Mouse (Mus musculus) gastrocnemius, postnatal 10 days (tissue): ENCODE measurements around the gene Itpkc. TPM values are rescaled to one million over a fixed set of nuclear protein-coding genes. Genes with fewer than 3 reads are reported as not detected.

ENCODE experiments used
- DNase-seq: peaks from one replicate; pipeline ENCODE4 v3.0.0; 2021; ENCODE audit warnings: mixed read lengths
- microRNA-seq, 2 experiments: library from miRNA; unstranded; fragments of <30 nt; microRNA quantifications; one replicate each; pipeline ENCODE4 v1.2.0; 2021
- total RNA-seq, 2 experiments: library from RNA; stranded (reverse); gene quantifications; 2 replicates each; pipeline ENCODE4 v1.2.3; 2021

The Itpkc gene
- total RNA-seq, 2 experiments from 2014 or later, result 4.3 to 6.3 TPM

GRCm38 (mm10) chr7:27164112-27164947, 64.1 kb downstream of the Itpkc start:
- no peak for DNase-seq

DNA sequence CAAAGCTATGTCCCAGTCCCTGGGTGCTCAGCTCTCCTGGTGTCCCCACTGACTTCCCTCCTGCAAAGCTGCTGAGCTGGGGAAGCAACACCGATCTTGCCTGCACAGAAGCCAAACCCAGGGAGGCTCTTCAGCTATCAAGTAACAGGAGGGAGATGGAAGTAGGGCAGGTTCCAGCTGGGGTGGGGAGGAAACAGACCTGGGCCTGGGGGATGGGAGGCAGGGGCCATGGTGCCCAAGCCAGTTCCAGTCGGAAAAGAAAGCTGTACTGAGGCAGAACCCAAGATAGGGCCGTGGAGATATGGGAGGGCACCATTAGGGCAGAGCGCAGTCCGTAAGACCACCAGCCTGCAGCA, 65.0 kb downstream of the Itpkc start:
- DNase-seq, result no peak

DNA sequence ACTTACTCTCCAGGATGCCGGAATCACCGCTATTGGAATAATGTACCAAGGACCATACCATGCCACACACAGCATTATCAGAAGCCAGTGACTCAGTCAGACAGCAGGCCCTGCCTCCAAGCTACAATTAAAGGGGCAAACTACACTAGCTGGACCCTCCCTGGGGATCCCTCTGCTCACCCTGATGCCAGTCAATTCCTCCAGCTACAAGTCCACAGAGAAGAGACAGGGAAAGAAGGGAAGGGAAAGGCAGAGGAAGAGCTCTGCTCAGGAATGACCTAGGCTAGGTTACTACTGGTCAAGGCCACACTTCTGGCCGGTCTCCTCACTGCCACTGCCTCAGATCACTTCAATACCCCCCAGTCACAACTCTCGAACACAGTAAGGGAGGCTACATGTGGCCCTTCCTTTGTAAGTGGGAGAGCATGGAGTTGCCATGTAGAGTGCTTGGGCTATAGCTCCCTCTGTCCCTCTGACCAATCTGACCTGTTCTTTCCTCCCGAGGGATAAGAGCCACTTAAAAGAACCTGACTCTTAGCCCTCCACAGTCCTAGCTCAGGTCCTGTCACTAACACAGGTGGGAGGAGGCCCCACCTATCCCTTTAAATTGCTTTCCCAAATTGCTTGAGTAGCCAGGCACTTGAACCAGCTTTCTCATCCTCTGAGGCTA, 65.5 kb downstream of the Itpkc start:
- no peak for DNase-seq

DNA sequence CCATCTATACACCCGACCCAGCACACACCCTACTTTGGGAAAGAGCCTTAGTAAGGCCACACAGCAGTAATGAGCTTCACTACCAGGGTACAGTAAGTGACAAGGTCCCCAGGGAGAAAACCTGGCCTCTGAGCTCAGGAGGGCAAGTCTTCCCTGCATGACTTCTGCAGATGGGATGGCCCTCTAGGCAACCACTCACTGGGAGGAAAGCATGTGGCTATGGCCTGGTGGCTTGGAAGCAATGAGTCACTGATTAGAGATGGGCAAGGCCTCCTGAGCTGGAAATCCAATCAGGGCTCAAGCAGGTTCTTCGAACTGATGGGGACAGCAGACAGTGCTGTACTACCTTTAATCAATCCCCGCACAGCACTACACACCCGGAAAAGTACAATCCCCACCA, 66.7 kb downstream of the Itpkc start:
- no peak for DNase-seq

DNA sequence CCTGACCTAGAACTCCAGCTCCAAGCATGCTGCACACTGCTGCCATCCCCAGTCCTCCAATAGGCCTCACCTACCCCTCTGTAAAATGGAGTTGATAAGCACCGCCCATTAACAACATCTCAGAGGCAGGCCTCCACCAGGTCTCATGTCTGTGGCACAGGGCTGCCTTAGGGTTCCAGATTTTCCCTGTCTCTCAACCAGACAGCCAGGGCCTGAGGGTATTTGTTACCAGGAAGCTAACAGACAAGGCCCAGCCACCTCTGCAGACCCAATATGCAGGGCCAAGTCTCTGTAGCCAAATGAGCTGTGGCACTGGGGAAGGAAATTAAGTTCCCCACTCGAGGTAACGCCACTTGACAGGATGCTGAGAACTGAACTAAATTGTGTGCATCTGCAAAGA, 67.5 kb downstream of the Itpkc start:
- no peak for DNase-seq

DNA sequence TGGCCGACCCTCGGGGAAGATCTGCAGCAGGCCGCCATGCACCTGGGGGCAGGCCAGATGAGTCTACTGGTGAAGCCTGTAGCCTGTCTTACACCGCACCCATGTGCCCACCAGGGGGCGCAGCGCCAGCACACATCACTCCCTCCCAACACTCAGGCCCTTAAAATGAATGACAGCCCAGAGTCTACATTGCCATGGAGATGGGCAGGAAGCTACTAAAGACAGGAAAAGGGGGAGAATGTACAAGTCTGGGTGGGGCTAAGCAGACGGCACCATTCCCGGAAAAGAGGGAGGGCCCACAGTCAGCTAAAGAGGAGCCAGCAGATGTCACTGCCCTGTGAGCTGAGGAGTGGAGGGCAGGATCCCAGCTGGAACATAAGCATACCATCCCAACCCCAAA, 68.6 kb downstream of the Itpkc start:
- peak; percentile 90 for DNase-seq

DNA sequence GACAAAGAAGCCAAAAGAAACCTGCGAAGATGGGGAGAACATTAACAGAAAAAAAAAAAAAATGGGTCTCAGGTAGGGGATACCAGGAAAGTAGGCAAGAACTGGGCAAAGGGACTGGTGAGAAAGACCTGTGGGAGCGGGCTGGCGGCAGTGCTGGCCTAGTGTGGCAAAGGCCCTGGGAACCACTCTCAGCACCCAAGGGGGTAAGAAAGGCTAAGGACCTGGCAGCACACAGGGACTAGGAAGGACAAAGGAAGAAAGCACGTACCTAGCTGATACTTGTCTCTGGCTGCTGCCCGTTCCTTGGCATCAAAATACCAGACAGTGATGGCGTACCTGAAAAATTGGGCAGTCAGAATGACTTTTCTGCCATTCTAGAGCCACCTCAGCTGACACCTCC, 69.2 kb downstream of the Itpkc start:
- DNase-seq, result no peak

DNA sequence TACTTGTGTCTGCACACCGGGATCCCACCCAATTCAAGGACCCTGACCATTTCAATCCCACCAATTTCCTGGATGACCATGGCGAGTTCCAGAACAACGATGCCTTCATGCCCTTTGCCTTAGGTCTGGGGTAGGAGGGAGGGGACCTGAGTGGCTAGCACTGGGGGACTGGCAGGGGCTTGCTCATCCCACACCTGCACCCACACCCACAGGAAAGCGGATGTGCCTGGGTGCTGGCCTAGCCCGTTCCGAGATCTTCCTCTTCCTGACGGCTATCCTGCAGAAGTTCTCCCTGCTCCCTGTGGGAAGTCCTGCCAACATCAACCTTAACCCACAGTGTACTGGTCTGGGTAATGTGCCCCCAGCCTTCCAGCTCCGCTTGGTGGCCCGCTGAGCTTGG, 70.3 kb downstream of the Itpkc start:
- no peak for DNase-seq

Small RNA genes within 50 kb of the gene (microRNA-seq; reads per million reads assigned to microRNA genes)
- 0 to 0.32 reads per million in 2 experiments for gene Mir1191
- 0.25 to 0.32 reads per million in 2 experiments for gene Mir3101

Other genes with a start within 250 kb of the Itpkc start
- gene Cyp2a12, start 199.6 kb downstream of the Itpkc start, total RNA-seq, result under 1 TPM in 1 of 2 experiments, not detected in 1; 0.20 TPM
- under 1 TPM in 1 of 2 experiments, not detected in 1; 0.28 TPM for gene Cyp2f2, start 108.8 kb downstream of the Itpkc start, total RNA-seq
- gene Cyp2t4, start 74.9 kb downstream of the Itpkc start, total RNA-seq, result not detected
- gene Egln2, start 61.9 kb downstream of the Itpkc start, total RNA-seq, result 10 to 100 TPM; 83.9 to 91.4 TPM
- 10 to 100 TPM; 22.7 to 25.2 TPM for gene Rab4b, start 49.8 kb downstream of the Itpkc start, total RNA-seq
- gene Gm21983, start 47.6 kb downstream of the Itpkc start, total RNA-seq, result not detected
- not detected for gene Mia, start 47.5 kb downstream of the Itpkc start, total RNA-seq
- 10 to 100 TPM in 1 of 2 experiments, 1 to 10 TPM in 1; 9.2 to 13.3 TPM for gene BC024978, start 32.9 kb downstream of the Itpkc start, total RNA-seq
- gene Snrpa, start 32.4 kb downstream of the Itpkc start, total RNA-seq, result 10 to 100 TPM; 38.8 to 42.1 TPM
- 1 to 10 TPM; 4.2 to 6.4 TPM for gene Coq8b, start 4.4 kb upstream of the Itpkc start, total RNA-seq
- 10 to 100 TPM; 14.7 to 17.0 TPM for gene Numbl, start 29.8 kb upstream of the Itpkc start, total RNA-seq
- 100 to 1,000 TPM; 131 to 165 TPM for gene Ltbp4, start 109.0 kb upstream of the Itpkc start, total RNA-seq
- gene Shkbp1, start 127.4 kb upstream of the Itpkc start, total RNA-seq, result 1 to 10 TPM; 6.1 to 8.1 TPM
- gene Gm20479, start 128.8 kb upstream of the Itpkc start, total RNA-seq, result not detected
- gene Sptbn4, start 219.0 kb upstream of the Itpkc start, total RNA-seq, result under 1 TPM; 0.20 to 0.28 TPM
- gene Blvrb, start 219.3 kb upstream of the Itpkc start, total RNA-seq, result 10 to 100 TPM; 20.5 to 25.0 TPM
- 10 to 100 TPM in 1 of 2 experiments, 1 to 10 TPM in 1; 9.0 to 13.0 TPM for gene Sertad3, start 245.1 kb upstream of the Itpkc start, total RNA-seq